In genomic region chr15:81904939-81905338, GRCm38 (mm10) we compare ENCODE assay signal across 1 mouse cellular context.
TF ChIP-seq lines count a peak whose summit lies in the region.

No protein-coding gene starts in this region.

TF ChIP-seq in ES-E14, 5 proteins besides CTCF, POLR2A, EP300 and RAD21:
- no peak for TF ChIP-seq ZC3H11A (IDR thresholded peaks at IDR 0.05; ENCODE audit: borderline replicate concordance, low read depth, low read length)
- TF ChIP-seq HCFC1 (IDR thresholded peaks at IDR 0.05; ENCODE audit: borderline replicate concordance, insufficient read depth, low read length), result no peak
- no peak for TF ChIP-seq MAFK (IDR thresholded peaks at IDR 0.05; ENCODE audit: insufficient read depth, low read depth, low read length)
- no peak for TF ChIP-seq CHD2 (IDR thresholded peaks at IDR 0.05; ENCODE audit: low read depth, low read length)
- no peak for TF ChIP-seq ZNF384 (IDR thresholded peaks at IDR 0.05; ENCODE audit: low read depth, low read length)
